Mouse (Mus musculus): Measurements from ENCODE around the gene Gna12.

Gna12 gene

GRCm38 (mm10) chr5:140753223-140753622, 77.0 kb downstream of the Gna12 start:
- DNase-seq (ENCODE audit: low read depth, low spot score), result no peak

GRCm38 (mm10) chr5:140752639-140753038, 77.6 kb downstream of the Gna12 start:
- DNase-seq (ENCODE audit: low read depth, low spot score), result no peak

GRCm38 (mm10) chr5:140752041-140752440, 78.2 kb downstream of the Gna12 start:
- no peak for DNase-seq (ENCODE audit: low read depth, low spot score)

- no peak for DNase-seq (ENCODE audit: low read depth, low spot score)
These were observed 79.3 kb downstream of the Gna12 start for GRCm38 (mm10) chr5:140750925-140751324.

GRCm38 (mm10) chr5:140749062-140749875, 81.0 kb downstream of the Gna12 start:
- DNase-seq (ENCODE audit: low read depth, low spot score), result peak; percentile 89

- no peak for DNase-seq (ENCODE audit: low read depth, low spot score)
These were observed 81.8 kb downstream of the Gna12 start for GRCm38 (mm10) chr5:140748425-140748824.

- no peak for DNase-seq (ENCODE audit: low read depth, low spot score)
These were observed 86.5 kb downstream of the Gna12 start for GRCm38 (mm10) chr5:140743706-140744131.

- peak; percentile 69 for DNase-seq (ENCODE audit: low read depth, low spot score)
These were observed 88.4 kb downstream of the Gna12 start for GRCm38 (mm10) chr5:140741877-140742276.

- no peak for DNase-seq (ENCODE audit: low read depth, low spot score)
These were observed 89.2 kb downstream of the Gna12 start for GRCm38 (mm10) chr5:140741040-140741439.

- DNase-seq (ENCODE audit: low read depth, low spot score), result peak; percentile 69
These were observed 90.4 kb downstream of the Gna12 start for GRCm38 (mm10) chr5:140739813-140740212.

GRCm38 (mm10) chr5:140736166-140736565, 94.1 kb downstream of the Gna12 start:
- DNase-seq (ENCODE audit: low read depth, low spot score), result no peak

GRCm38 (mm10) chr5:140735297-140735696, 94.9 kb downstream of the Gna12 start:
- peak; percentile 70 for DNase-seq (ENCODE audit: low read depth, low spot score)

- DNase-seq (ENCODE audit: low read depth, low spot score), result no peak
These were observed 96.9 kb downstream of the Gna12 start for GRCm38 (mm10) chr5:140733336-140733735.

- no peak for DNase-seq (ENCODE audit: low read depth, low spot score)
These were observed 98.0 kb downstream of the Gna12 start for GRCm38 (mm10) chr5:140732195-140732594.

GRCm38 (mm10) chr5:140731040-140731797, 99.0 kb downstream of the Gna12 start:
- DNase-seq (ENCODE audit: low read depth, low spot score), result peak; percentile 27

GRCm38 (mm10) chr5:140726946-140727740, 103.1 kb downstream of the Gna12 start:
- no peak for DNase-seq (ENCODE audit: low read depth, low spot score)

GRCm38 (mm10) chr5:140726062-140726839, 104.0 kb downstream of the Gna12 start:
- DNase-seq (ENCODE audit: low read depth, low spot score), result peak; percentile 80

- peak; percentile 85 for DNase-seq (ENCODE audit: low read depth, low spot score)
These were observed 106.4 kb downstream of the Gna12 start, which contains the start of gene Amz1 for GRCm38 (mm10) chr5:140723822-140724221. TSS of gene Amz1 (plus strand) at chr5:140724127.

- no peak for DNase-seq (ENCODE audit: low read depth, low spot score)
These were observed 108.1 kb downstream of the Gna12 start for GRCm38 (mm10) chr5:140722121-140722520.

- DNase-seq (ENCODE audit: low read depth, low spot score), result no peak
These were observed 109.5 kb downstream of the Gna12 start for GRCm38 (mm10) chr5:140720773-140721172.

- DNase-seq (ENCODE audit: low read depth, low spot score), result peak; percentile 64
These were observed 119.2 kb downstream of the Gna12 start for GRCm38 (mm10) chr5:140711040-140711439.
